Mouse (Mus musculus): ENCODE data around the gene Ccp110. TPM values are rescaled to one million over a fixed set of nuclear protein-coding genes. Genes with fewer than 3 reads are reported as not detected.

Gene Ccp110
- polyA plus RNA-seq, 2 experiments = 4.2 to 13.8 TPM

DNA sequence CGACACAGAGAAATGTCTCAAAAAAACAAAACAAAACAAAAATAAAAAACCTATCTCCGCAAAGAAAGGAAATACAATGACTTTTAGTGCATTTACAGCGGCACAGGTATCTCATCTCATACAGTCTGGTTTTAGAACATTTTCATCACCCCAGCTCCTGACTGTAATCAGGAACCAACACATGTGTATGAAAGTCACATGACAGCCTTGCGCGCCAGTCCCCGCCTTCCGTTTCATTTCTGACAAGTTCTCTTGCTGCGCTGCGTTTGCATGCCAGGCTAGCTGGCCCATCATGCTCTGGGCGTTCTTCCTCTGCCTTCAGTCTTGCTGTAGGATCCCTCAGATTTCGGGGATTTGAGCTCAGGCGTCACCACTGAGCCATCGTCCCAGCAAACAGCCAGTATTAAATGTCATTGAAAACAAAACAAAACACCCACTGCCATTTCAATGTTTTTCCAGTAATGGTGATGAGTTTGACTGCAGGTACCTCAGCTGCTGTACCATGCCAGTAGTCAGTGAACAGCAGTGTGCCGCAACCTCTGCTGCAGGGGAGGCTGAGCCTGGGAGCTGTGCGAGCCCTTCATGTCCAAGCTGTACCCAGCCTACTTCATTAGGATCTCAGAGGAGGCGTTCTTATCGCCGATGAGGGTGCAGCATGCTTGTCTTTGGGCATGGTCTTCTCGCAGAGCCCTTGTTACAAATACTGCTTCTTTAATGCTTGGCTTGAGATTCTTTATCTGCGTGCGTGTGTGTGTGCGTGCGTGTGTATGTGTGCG, 44.3 kb downstream of the Ccp110 start:
- Histone ChIP-seq H3K27me3 (ENCODE audit: control insufficient read depth, insufficient read depth, low read length) (no peaks in the 10 kb centered on the region), H3K4me3 (ENCODE audit: insufficient read depth in 1 of 2, low read depth in 2 of 2, low read length in 2 of 2) (peak overlapping the region; percentile 21 to 25; a peak in 3 of 4 replicates), H3K27ac (peak overlapping the region; percentile 94), H3K9me3 (ENCODE audit: control insufficient read depth, low read length) (no peaks in the 10 kb centered on the region), H3K4me1 (replicated peaks; ENCODE audit: control insufficient read depth in 2 of 2, insufficient read depth in 2 of 2, low read length in 1 of 2) (peaks cover 31 to 39% of the 10 kb centered on the region in 2 experiments), H3K36me3 (replicated peaks; ENCODE audit: control insufficient read depth, insufficient read depth, low read depth) (peaks cover 12% of the 10 kb centered on the region; the same call in 1 of the 2 replicates), H3K4me2 (ENCODE audit: low read depth) (peak overlapping the region; percentile 63), H3K9ac (replicated peaks) (peak overlapping the region; percentile 65)
- WGBS (ENCODE audit: insufficient replicate concordance) = 59% methylated on average over 24 of the region's 24 CpGs
- peak; percentile 85 for ATAC-seq (ENCODE audit: insufficient read depth)
- peak in 1 of 3 experiments; percentile 80 for DNase-seq (ENCODE audit: low read depth in 3 of 3, low spot score in 3 of 3)
- TF ChIP-seq EP300 (IDR thresholded peaks at IDR 0.05; ENCODE audit: low read depth) (peak; percentile 88), CTCF (IDR thresholded peaks at IDR 0.05; ENCODE audit: low read depth) (no peak)

- H3K4me2 ChIP-seq (ENCODE audit: low read depth) = no peak overlapping the region
- H3K36me3 ChIP-seq (replicated peaks; ENCODE audit: control insufficient read depth, insufficient read depth, low read depth) = peaks cover 8% of the 10 kb centered on the region; the same call in 1 of the 2 replicates
- H3K9me3 ChIP-seq (ENCODE audit: control insufficient read depth, low read length) = no peaks in the 10 kb centered on the region
- H3K4me1 ChIP-seq (replicated peaks; ENCODE audit: control insufficient read depth in 2 of 2, insufficient read depth in 2 of 2, low read length in 1 of 2) = peaks cover 24 to 32% of the 10 kb centered on the region in 2 experiments
- ATAC-seq (ENCODE audit: insufficient read depth) (no peak), DNase-seq (ENCODE audit: low read depth in 3 of 3, low spot score in 3 of 3) (no peak)
- no peak overlapping the region for H3K9ac ChIP-seq (replicated peaks)
- H3K27me3 ChIP-seq (ENCODE audit: control insufficient read depth, insufficient read depth, low read length) = no peaks in the 10 kb centered on the region
- 80% methylated on average over 4 of the region's 4 CpGs for WGBS (ENCODE audit: insufficient replicate concordance)
- no peak overlapping the region for H3K27ac ChIP-seq
- TF ChIP-seq CTCF (IDR thresholded peaks at IDR 0.05; ENCODE audit: low read depth) = no peak
- no peak for TF ChIP-seq EP300 (IDR thresholded peaks at IDR 0.05; ENCODE audit: low read depth)
- no peak overlapping the region for H3K4me3 ChIP-seq (ENCODE audit: insufficient read depth in 1 of 2, low read depth in 2 of 2, low read length in 2 of 2)
Measured at GRCm38 (mm10) chr7:118758369-118758768, 46.0 kb downstream of the Ccp110 start.

GRCm38 (mm10) chr7:118759372-118759771, 47.0 kb downstream of the Ccp110 start:
- peak overlapping the region; percentile 19; the same call in 1 of the 2 replicates for H3K4me2 ChIP-seq (ENCODE audit: low read depth)
- H3K27ac ChIP-seq = no peak overlapping the region
- TF ChIP-seq CTCF (IDR thresholded peaks at IDR 0.05; ENCODE audit: low read depth) = no peak
- peaks cover 5% of the 10 kb centered on the region; the same call in 1 of the 2 replicates for H3K36me3 ChIP-seq (replicated peaks; ENCODE audit: control insufficient read depth, insufficient read depth, low read depth)
- ATAC-seq (ENCODE audit: insufficient read depth) = peak; percentile 19; the same call in 1 of the 2 replicates
- H3K27me3 ChIP-seq (ENCODE audit: control insufficient read depth, insufficient read depth, low read length) = no peaks in the 10 kb centered on the region
- H3K4me3 ChIP-seq (ENCODE audit: insufficient read depth in 1 of 2, low read depth in 2 of 2, low read length in 2 of 2) = no peak overlapping the region
- DNase-seq (ENCODE audit: low read depth in 3 of 3, low spot score in 3 of 3) = no peak
- H3K9ac ChIP-seq (replicated peaks) = no peak overlapping the region
- WGBS (ENCODE audit: insufficient replicate concordance) = 29% methylated on average over 5 of the region's 5 CpGs
- H3K9me3 ChIP-seq (ENCODE audit: control insufficient read depth, low read length) = no peaks in the 10 kb centered on the region
- H3K4me1 ChIP-seq (replicated peaks; ENCODE audit: control insufficient read depth in 2 of 2, insufficient read depth in 2 of 2, low read length in 1 of 2) = peaks cover 24 to 32% of the 10 kb centered on the region in 2 experiments

GRCm38 (mm10) chr7:118763939-118764338, 51.6 kb downstream of the Ccp110 start:
- peaks cover 4 to 7% of the 10 kb centered on the region in 2 experiments; a peak in 3 of 4 replicates for H3K4me1 ChIP-seq (replicated peaks; ENCODE audit: control insufficient read depth in 2 of 2, insufficient read depth in 2 of 2, low read length in 1 of 2)
- no peak overlapping the region for H3K4me3 ChIP-seq (ENCODE audit: insufficient read depth in 1 of 2, low read depth in 2 of 2, low read length in 2 of 2)
- H3K27ac ChIP-seq = no peak overlapping the region
- ATAC-seq (ENCODE audit: insufficient read depth) (no peak), DNase-seq (ENCODE audit: low read depth in 3 of 3, low spot score in 3 of 3) (no peak)
- WGBS (ENCODE audit: insufficient replicate concordance) = 83% methylated on average over 11 of the region's 11 CpGs
- peaks cover 5% of the 10 kb centered on the region; the same call in 1 of the 2 replicates for H3K36me3 ChIP-seq (replicated peaks; ENCODE audit: control insufficient read depth, insufficient read depth, low read depth)
- no peak overlapping the region for H3K9ac ChIP-seq (replicated peaks)
- no peak overlapping the region for H3K4me2 ChIP-seq (ENCODE audit: low read depth)
- no peak for TF ChIP-seq CTCF (IDR thresholded peaks at IDR 0.05; ENCODE audit: low read depth)
- no peak for TF ChIP-seq EP300 (IDR thresholded peaks at IDR 0.05; ENCODE audit: low read depth)
- no peaks in the 10 kb centered on the region for H3K27me3 ChIP-seq (ENCODE audit: control insufficient read depth, insufficient read depth, low read length)
- no peaks in the 10 kb centered on the region for H3K9me3 ChIP-seq (ENCODE audit: control insufficient read depth, low read length)

- H3K27ac ChIP-seq = no peak overlapping the region
- peaks cover 0 to under 1% of the 10 kb centered on the region in 2 experiments; a peak in 2 of 4 replicates for H3K4me1 ChIP-seq (replicated peaks; ENCODE audit: control insufficient read depth in 2 of 2, insufficient read depth in 2 of 2, low read length in 1 of 2)
- no peaks in the 10 kb centered on the region for H3K27me3 ChIP-seq (ENCODE audit: control insufficient read depth, insufficient read depth, low read length)
- ATAC-seq (ENCODE audit: insufficient read depth) (no peak), DNase-seq (ENCODE audit: low read depth in 3 of 3, low spot score in 3 of 3) (no peak)
- peaks cover 5% of the 10 kb centered on the region; the same call in 1 of the 2 replicates for H3K36me3 ChIP-seq (replicated peaks; ENCODE audit: control insufficient read depth, insufficient read depth, low read depth)
- H3K9ac ChIP-seq (replicated peaks) = no peak overlapping the region
- H3K4me3 ChIP-seq (ENCODE audit: insufficient read depth in 1 of 2, low read depth in 2 of 2, low read length in 2 of 2) = no peak overlapping the region
- WGBS (ENCODE audit: insufficient replicate concordance) = 83% methylated on average over 14 of the region's 14 CpGs
- no peaks in the 10 kb centered on the region for H3K9me3 ChIP-seq (ENCODE audit: control insufficient read depth, low read length)
- H3K4me2 ChIP-seq (ENCODE audit: low read depth) = no peak overlapping the region
- TF ChIP-seq CTCF (IDR thresholded peaks at IDR 0.05; ENCODE audit: low read depth) (no peak), EP300 (IDR thresholded peaks at IDR 0.05; ENCODE audit: low read depth) (no peak)
Measured at GRCm38 (mm10) chr7:118764725-118765124, 52.4 kb downstream of the Ccp110 start.
